Mouse (Mus musculus): ENCODE measurements around the gene Tm9sf2.

- TF ChIP-seq CTCF (IDR thresholded peaks at IDR 0.05; ENCODE audit: control insufficient read depth, insufficient read depth, insufficient replicate concordance, low read depth, low read length) = no peak
- no peak for TF ChIP-seq POLR2A (IDR thresholded peaks at IDR 0.05; ENCODE audit: control insufficient read depth, low read depth, low read length)
Observed at GRCm38 (mm10) chr14:122209177-122209576, 102.3 kb downstream of the Tm9sf2 start.

Data from testis, adult 2 months (tissue).